Mouse (Mus musculus): ENCODE measurements around the gene Arhgap10.

Arhgap10 gene

GRCm38 (mm10) chr8:77292120-77292519, 225.6 kb downstream of the Arhgap10 start:
- in situ Hi-C loops (cut with MboI), result no loop called here

DNA sequence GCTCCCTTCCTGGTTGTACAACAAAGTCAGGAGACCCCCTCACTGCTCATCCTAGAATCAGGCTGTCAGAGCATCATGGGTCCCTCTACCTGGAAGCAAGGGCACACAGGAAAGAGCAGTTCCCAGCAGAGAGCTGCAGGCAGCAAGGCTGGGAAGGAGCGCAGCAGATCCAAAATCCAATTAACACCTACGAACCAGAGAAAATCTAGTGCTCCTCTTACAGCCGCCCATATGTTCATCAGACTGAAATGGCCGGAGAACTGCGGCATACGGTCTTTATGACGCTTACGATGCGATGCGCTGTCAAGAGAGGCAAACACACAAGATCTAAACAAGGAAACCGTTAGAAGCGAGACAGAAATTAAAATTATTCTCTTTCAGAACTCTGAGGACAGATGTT, 229.3 kb downstream of the Arhgap10 start:
- in situ Hi-C loops (cut with MboI), result no loop called here

DNA sequence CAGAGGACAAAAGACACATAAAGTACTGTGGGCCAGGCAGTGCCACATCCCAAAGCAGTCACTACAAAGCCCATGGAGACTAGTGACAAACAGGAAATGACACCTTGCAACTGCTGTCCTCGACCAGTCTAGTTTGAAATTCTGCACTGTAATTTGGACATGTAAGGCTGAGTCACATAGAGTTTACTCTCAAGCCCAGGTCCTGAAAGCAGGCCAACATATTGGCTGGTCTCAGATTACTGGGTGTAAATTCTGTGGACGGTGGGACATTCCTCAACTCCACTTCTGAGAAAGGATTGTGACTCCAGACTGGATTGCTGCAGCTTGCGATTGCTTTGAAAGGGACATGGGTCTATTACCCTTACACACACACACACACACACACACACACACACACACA, 229.7 kb downstream of the Arhgap10 start:
- in situ Hi-C loops (cut with MboI), result no loop called here

DNA sequence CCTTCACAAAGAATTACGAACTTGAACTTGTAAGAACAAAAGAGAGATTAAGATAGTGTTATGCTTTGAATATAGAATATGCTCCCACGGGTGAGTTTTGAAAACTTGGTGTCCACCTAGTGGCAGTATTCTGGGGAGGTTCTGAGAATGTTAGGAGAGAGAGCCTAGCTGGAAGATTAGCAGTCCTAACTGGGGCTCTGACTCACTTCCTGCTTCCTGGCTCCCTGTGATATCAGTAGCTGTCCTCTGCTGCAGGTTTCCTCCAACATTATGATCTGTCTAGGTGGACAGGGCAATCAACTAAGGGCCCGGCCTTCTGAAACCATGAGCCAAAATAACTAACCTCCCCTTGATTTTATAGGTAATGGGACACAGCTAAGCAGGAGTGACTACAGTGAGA, 233.3 kb downstream of the Arhgap10 start:
- in situ Hi-C loops (cut with MboI), result no loop called here

DNA sequence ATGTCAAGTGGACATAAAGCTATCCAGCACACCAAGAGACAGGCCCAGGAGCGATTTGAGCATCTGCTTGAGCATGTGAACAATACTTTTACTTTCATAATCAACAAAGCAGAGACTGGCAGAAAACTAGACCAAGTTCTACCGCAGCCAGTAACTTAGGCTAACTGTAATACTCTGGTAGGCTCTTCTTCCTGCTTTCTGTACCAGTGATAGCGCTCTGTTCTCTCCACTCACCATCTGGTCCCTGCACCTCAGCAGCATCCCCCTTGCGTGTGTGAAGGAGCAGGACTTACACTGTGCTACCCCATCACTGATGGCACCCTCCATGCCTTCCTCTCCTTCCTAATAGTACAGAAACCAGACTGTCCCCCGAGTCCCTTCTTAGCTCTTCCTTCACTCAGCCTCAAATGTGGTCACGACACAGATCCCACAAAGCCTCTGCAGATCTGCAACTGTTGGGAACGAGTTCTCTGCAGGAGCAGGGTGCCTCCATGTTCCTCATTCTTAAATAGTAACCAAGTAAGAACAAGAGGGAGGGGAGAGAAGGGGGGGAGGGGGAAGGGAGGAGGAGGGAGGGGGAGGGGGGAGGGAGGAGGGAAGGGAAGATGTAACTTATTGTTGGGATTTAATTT, 235.0 kb downstream of the Arhgap10 start:
- in situ Hi-C loops (cut with MboI), result no loop called here

- in situ Hi-C loops (cut with MboI), result no loop called here
Measured at GRCm38 (mm10) chr8:77279977-77280376, 237.8 kb downstream of the Arhgap10 start.

GRCm38 (mm10) chr8:77278246-77278645, 239.5 kb downstream of the Arhgap10 start:
- in situ Hi-C loops (cut with MboI), result no loop called here

GRCm38 (mm10) chr8:77276827-77277226, 240.9 kb downstream of the Arhgap10 start:
- in situ Hi-C loops (cut with MboI), result no loop called here

DNA sequence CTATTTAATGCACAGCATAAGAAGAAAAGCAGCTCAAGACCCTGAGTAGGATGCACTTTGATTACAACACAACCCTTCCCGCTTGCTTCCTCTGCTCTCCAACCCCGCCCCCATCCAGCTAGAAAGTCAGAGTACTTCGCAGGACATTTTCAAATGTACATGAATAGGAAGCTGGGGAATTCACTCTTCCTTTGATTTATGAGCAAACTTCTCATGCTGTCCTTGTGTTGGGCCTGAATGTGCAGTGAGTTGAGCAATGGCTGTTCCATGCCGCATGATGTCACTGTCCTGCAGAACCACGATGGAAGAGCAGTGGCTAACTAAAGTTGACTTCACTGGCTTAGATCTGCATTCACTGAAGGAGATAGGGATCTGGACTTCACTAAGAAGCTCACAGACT, 242.2 kb downstream of the Arhgap10 start:
- in situ Hi-C loops (cut with MboI), result no loop called here

DNA sequence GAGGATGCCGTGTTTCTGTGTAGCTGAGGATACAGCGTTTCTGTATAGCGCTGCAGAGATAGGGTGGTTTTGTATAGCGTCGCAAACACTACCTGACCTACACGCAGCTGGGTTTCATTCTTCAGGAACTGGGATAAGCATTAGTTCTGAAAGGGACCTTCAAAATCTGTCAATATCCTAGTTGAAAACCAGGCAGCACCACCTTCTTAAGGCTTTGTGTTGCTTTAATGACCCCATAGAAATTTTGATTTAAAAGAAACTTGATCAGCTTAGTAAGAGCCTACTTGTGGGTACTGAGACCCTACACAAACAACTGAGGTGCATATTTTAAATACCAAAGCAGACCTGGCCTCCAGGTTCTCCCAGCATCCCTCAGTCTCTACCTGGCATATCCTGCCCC, 245.6 kb downstream of the Arhgap10 start:
- in situ Hi-C loops (cut with MboI), result no loop called here

GRCm38 (mm10) chr8:77267941-77268405, 249.8 kb downstream of the Arhgap10 start:
- in situ Hi-C loops (cut with MboI), result no loop called here

- in situ Hi-C loops (cut with MboI), result no loop called here
Measured at GRCm38 (mm10) chr8:77262216-77263009, 255.3 kb downstream of the Arhgap10 start.

DNA sequence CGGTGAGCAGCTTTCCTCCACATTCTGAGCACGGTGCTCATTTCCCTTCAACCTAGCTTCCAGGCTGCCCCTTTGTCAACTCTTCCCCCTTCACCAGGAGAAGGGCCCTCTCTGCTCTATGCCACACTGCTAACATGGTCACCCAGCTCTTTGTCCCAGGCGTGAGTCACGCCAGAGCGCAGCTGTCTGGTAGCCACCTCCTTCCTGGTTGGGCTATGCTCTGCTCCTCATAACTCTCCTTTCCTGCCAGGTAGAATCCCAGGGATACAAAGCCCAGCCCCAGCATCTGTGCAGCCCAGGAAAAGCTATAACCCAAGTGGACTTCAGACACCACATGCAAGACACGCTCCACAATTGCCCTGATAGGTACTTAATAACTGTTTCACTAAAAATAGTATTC, 256.5 kb downstream of the Arhgap10 start:
- in situ Hi-C loops (cut with MboI), result no loop called here

- in situ Hi-C loops (cut with MboI), result no loop called here
Measured at GRCm38 (mm10) chr8:77257085-77257451, 260.7 kb downstream of the Arhgap10 start.

- in situ Hi-C loops (cut with MboI), result no loop called here
Measured at GRCm38 (mm10) chr8:77256450-77257084, 261.2 kb downstream of the Arhgap10 start.

- in situ Hi-C loops (cut with MboI), result no loop called here
Measured at GRCm38 (mm10) chr8:77254466-77254865, 263.3 kb downstream of the Arhgap10 start.

GRCm38 (mm10) chr8:77251134-77251533, 266.6 kb downstream of the Arhgap10 start:
- in situ Hi-C loops (cut with MboI), result no loop called here

DNA sequence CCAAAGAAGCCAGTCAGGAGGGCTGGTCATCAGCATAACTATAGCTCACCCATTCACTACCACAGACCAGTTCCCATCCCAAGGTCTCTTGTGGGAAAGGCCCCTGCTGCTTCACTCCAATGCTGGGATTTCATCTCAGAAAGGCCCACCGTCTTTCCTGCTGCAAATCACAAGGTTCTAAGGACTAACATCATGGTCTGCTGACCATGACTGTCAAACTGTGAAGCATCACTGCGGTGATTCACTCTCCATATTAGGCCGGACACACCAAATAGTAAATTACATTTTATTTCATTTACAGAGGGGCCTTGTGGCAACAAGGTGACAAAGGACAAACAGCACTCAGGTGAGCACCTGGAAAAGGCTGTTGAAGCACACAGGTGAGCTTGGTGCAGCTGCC, 267.7 kb downstream of the Arhgap10 start:
- in situ Hi-C loops (cut with MboI), result no loop called here

- in situ Hi-C loops (cut with MboI), result no loop called here
Measured at GRCm38 (mm10) chr8:77241381-77241780, 276.4 kb downstream of the Arhgap10 start.

DNA sequence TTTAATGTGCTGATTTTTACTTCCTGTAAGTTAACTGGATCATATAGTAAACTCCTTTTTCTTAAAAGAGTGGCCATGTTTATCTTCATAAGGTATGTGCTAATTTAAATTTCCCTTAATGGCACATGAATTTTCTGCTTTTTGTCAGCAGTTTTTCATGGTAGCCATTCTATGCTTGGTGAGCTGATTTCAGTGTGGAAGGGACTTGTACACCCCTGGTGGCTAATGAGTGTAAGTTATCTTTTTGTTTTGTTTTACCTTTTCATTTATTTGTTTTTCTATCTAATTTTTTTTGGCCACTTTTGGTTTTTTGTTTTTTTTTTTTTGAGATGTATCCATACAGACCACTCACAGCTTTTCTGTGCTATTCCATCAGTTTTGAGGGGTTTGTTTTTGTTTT, 278.3 kb downstream of the Arhgap10 start:
- in situ Hi-C loops (cut with MboI), result no loop called here

DNA sequence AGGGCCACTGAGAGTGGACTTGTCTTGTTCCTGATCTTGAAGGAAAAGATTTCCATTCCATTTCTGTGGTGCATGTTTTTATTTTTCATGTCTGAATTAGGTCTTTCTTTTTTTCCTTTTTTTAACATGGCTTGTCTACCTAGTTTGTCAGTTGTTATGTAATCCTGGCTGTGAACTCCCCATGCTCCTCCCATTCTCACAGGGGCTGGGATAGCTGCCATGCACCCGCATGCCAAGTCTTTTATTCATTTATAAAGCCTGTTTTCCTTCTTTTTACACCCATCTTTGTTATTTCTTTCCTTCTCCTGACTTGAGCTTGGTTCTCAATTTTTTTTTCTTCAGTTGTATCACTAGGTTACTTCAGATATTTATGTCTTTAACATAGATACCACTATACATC, 281.1 kb downstream of the Arhgap10 start:
- in situ Hi-C loops (cut with MboI), result no loop called here

DNA sequence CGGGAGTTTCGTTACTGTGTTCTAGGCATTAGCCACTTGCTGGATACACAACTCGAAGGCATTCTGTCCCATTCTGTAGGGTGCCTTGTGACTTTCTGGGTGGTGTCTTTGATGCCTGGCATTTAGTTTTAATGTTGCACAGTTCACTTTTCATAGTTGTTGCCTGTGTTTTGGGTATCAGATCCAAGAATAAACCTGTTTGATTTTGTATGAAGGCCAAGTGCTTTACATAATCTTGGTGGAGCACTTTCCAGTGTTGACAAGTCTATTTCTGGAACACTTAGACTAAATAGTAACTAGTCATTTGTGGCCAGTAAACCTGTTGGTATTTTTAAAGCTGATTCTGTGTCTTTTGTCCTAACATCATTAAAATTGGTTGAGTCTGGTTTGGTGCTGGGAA, 285.3 kb downstream of the Arhgap10 start:
- in situ Hi-C loops (cut with MboI), result no loop called here

GRCm38 (mm10) chr8:77231834-77232233, 285.9 kb downstream of the Arhgap10 start:
- in situ Hi-C loops (cut with MboI), result no loop called here

All from mature B cell (primary cell).